Mouse (Mus musculus) bone marrow, adult 2 months (tissue): ENCODE data around the gene Kcng3. TPM values are rescaled to one million over a fixed set of nuclear protein-coding genes. Genes with fewer than 3 reads are reported as not detected.

Source experiments
- H3K27ac ChIP-seq: fragments of 200-500 bp; 2 replicates; pipeline ENCODE4 v1.5.1; 2012; ENCODE audit warnings: low read depth, mild to moderate bottlenecking, control low read depth, inconsistent platforms, low read length; ENCODE audit not compliant: control insufficient read depth, poor library complexity, insufficient read depth
- H3K4me1 ChIP-seq: fragments of 200-500 bp; 2 replicates; pipeline ENCODE4 v1.6.1; 2011; ENCODE audit warnings: low read length; ENCODE audit not compliant: control insufficient read depth, insufficient read depth
- H3K4me3 ChIP-seq: fragments of 200-500 bp; replicated peaks from 2 replicates; pipeline ENCODE3; 2011; ENCODE audit warnings: mild to moderate bottlenecking, low read depth, low read length, control low read depth; ENCODE audit not compliant: control insufficient read depth
- CTCF ChIP-seq: fragments of 200-500 bp; IDR thresholded peaks from 2 replicates; pipeline ENCODE4 v1.5.1; 2011; ENCODE audit warnings: low read length, control low read depth; ENCODE audit not compliant: control insufficient read depth, insufficient read depth
- POLR2A ChIP-seq: fragments of 200-500 bp; IDR thresholded peaks from 2 replicates; pipeline ENCODE4 v1.6.1; 2011; ENCODE audit warnings: low read depth, mild to moderate bottlenecking, control low read depth, low read length, borderline replicate concordance; ENCODE audit not compliant: control insufficient read depth
- WGBS: fragments of 180-500 bp; shearing (Covaris S2); methylation state at CpG from one replicate; pipeline ENCODE4 v1.1.7; 2018; 5-methylcytosine and 5-hydroxymethylcytosine counted together
- polyA plus RNA-seq: library from polyadenylated mRNA; stranded (reverse); fragments of >200 nt; gene quantifications from 2 replicates; pipeline ENCODE4 v1.2.4, GENCODE M21; 2011; ENCODE audit warnings: low replicate concordance; ENCODE audit not compliant: missing spikeins, insufficient read depth, insufficient read length

The Kcng3 gene
- polyA plus RNA-seq, 1 experiment: not detected

DNA sequence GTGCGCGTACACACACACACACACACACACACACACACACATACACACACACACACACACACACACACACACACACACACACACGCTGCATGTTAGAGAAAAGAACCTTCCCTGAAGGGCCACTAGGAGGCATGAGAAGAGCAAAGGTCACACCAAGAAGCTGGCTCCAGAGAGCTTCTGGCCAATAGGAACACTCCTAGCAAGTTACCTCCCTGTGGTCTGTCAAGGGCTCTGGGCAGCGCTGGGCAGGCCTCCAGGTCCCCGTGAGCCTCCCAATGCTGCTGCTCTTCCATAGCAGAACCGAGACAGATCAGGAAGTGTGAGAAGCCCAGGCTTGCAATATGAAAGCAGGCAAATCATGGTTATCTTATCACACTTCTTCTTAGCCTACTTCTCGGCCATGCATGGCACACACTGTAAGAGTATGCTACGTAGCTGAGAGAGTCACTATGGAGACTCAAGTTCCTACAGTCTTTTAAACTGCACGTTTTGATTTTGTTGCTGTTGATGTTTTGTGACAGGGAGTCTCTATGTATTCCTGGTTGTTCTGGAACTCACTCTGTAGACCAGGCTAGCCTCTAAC, 13.6 kb upstream of the Kcng3 start:
- Histone ChIP-seq H3K4me1 (no peaks in the 10 kb centered on the region), H3K27ac (no peak overlapping the region), H3K4me3 (no peak overlapping the region)
- WGBS: 17% methylated on average over 9 of the region's 9 CpGs
- peak; percentile 65 for TF ChIP-seq CTCF
- no peak for TF ChIP-seq POLR2A

DNA sequence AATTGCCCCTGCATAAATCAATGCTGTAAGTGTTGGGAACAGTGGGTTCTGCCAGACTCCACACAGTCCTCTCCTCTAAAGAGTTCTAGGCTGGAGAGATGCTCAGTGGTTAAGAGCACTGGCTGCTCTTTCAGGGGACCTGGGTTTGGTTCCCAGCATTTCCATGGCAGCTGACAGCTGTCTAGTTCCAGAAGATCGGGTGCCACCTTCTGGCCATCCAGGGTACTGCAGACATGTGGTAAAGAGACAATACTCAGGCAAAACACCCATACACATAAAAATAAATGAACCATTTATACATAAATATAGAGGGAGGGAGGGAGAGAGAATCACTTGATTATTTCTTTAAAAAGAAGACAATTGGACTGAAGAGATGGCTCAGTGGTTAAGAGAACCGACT, 5.7 kb upstream of the Kcng3 start:
- H3K4me3 ChIP-seq: no peak overlapping the region
- no peak overlapping the region for H3K27ac ChIP-seq
- no peaks in the 10 kb centered on the region; the same call in 1 of the 2 replicates for H3K4me1 ChIP-seq
- 60% methylated on average over 2 of the region's 2 CpGs for WGBS
- TF ChIP-seq CTCF: peak; percentile 64; the same call in 1 of the 2 replicates
- no peak for TF ChIP-seq POLR2A

DNA sequence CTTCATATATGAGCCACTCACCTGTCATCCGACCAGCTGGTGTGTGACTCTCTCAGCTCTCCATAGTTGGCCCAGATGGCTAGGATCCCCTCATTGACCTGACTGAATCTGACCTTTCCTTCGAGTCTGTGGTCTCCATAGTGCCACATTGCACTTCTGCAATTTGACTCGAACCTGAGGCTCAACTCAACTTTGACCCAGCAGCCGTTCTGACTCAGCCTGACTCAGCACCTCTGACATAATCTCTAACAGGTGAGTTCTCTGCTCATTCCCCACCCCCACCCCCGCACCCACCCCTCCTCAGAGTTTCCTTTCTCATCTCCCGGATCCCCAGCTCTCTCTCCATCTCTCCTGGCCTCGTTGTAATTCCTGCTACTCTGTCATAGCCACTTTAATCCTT, 4.7 kb upstream of the Kcng3 start:
- no peak for TF ChIP-seq CTCF
- no peak for TF ChIP-seq POLR2A
- H3K27ac ChIP-seq: no peak overlapping the region
- WGBS: 44% methylated on average over 7 of the region's 7 CpGs
- no peaks in the 10 kb centered on the region; the same call in 1 of the 2 replicates for H3K4me1 ChIP-seq
- no peak overlapping the region for H3K4me3 ChIP-seq

DNA sequence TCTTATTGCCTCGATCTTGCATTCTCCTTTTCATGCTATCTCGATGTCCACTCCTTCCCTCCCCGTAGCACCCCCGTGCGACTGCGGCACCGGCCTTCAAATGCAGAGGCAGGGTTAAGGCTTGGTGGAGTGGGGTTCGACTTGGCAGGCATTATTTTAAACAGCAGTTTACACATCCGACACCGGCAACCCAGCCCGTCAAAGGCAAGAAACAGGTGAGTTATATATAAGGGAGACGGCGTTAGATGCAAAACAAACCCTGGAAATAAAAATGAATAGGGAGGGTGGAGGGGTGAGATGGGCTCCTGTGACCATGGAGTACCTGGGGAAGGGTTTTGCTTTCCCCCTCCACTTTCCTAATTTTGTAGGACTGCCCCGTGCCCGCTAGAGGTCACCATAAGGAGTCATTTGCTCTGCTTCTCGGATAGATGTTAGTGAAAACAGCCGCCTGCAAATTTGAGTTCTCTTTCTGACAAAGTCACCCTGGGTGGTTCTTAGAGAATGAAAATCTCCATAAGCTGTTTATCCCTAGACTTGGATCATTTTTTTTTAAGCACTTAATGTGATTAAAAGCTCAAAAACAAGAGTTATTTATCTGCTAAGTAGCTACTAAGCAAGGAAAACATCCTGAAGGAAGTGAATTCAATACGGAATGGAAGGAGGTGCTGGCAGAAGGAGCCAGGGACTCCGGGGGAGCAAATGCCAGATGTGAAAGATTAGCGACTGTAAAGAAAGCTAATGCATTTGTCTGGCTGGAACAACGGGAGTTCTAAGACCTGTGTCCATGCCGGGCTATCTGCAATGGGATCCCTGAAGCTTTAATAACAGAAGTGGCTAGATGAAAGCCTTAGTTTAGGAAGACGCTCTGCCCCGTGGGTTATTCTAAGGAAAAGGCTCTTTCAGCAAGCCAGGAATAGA, 1.2 kb upstream of the Kcng3 start:
- whole genome bisulfite sequencing: 4% methylated on average over 24 of the region's 24 CpGs
- H3K4me3 ChIP-seq: peak overlapping the region; percentile 10
- no peak overlapping the region for H3K27ac ChIP-seq
- H3K4me1 ChIP-seq: no peaks in the 10 kb centered on the region
- no peak for TF ChIP-seq POLR2A
- peak; percentile 43 for TF ChIP-seq CTCF

DNA sequence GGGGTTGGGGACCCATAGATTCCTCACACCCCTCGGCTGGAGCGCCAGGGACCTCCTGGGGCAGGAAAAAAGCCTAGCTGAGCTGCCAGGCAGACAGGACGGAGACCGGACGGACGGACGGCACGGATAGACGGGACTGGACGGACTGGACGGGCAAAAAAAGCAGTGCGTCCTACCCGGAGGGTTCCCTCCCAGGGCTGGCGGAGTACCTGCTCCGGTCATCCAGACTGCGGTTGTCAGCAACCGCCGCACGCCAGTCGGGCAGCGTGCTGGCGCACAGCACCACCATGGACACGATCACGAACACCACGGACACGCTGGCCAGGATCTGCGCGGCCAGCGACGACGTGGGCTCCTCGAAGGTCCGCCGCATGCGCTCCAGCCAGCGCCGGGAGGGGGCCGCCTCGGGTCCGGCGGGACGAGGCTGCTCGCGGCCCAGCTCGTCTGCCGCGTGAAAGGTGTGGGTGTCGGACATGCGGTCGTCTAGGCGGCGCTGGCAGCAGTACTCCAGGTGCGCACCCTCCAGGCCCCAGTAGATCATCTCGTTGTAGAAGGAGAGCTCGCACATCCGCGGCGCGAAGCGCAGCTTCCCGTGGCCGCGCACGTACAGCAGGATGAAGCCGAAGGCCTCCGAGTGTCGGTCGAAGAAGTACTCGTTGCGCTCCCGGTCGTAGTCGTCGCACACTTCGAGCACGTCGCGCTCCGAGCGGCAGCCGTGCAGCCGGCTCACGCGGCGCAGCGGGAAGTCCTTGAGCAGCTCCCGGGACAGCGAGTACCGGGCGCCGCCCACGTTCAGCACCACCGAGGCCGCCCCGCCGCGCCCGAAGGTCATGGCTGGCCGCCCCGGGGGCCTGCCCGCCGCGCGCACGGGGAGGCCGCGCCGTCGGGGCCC, 662 bp downstream of the Kcng3 start:
- WGBS: 5% methylated on average over 105 of the region's 109 CpGs
- Histone ChIP-seq H3K4me3 (no peak overlapping the region), H3K4me1 (no peaks in the 10 kb centered on the region), H3K27ac (peak overlapping the region; percentile 9; the same call in 1 of the 2 replicates)
- TF ChIP-seq CTCF: no peak
- TF ChIP-seq POLR2A: peak; percentile 24; the same call in 1 of the 2 replicates

DNA sequence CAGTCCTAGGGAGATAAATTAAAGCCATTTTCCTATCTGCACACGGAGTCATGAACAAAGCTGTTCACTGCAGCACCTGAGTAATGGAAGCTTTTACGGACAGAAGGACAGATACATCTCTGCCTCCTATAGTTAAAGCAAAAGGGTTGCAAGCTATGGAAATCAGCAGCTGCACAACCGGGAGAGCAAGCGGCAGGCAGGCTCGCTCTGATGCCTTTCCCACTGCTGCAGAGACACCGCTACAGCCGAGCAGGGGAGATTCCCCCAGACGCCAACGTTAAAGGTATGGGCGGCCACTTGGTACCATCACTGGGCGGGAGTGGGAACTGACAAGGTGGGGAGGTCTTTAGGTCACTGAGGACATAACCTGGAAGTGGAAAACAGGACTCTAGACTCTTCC, 17.8 kb downstream of the Kcng3 start:
- 65% methylated on average over 11 of the region's 11 CpGs for WGBS
- Histone ChIP-seq H3K4me1 (no peaks in the 10 kb centered on the region), H3K4me3 (no peak overlapping the region), H3K27ac (no peak overlapping the region)
- TF ChIP-seq POLR2A (no peak), CTCF (no peak)

DNA sequence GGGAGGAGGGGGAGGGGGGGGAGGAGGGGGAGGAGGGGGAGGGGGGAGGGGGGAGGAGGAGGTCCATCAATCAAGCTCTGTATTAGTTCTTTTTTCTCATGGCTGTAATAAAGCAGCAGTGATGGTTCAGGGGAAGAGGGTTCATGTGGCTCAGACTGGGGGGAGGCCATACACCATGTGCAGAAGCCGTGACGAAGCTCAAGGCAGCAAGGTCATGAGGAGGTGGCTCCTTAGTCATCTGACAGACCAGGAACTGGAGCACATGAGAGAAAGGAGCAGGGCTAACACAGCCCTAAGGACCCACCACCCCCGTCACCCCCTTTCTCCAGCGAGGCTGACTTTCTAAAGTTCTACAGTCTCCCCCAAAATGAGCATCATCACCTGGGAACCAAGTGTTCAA, 22.2 kb downstream of the Kcng3 start:
- Histone ChIP-seq H3K4me1 (no peaks in the 10 kb centered on the region), H3K4me3 (no peak overlapping the region), H3K27ac (no peak overlapping the region)
- WGBS: 63% methylated on average over 4 of the region's 4 CpGs
- no peak for TF ChIP-seq POLR2A
- no peak for TF ChIP-seq CTCF
